Comparison of ENCODE assay signal across 11 mouse cellular contexts in the genomic region with DNA sequence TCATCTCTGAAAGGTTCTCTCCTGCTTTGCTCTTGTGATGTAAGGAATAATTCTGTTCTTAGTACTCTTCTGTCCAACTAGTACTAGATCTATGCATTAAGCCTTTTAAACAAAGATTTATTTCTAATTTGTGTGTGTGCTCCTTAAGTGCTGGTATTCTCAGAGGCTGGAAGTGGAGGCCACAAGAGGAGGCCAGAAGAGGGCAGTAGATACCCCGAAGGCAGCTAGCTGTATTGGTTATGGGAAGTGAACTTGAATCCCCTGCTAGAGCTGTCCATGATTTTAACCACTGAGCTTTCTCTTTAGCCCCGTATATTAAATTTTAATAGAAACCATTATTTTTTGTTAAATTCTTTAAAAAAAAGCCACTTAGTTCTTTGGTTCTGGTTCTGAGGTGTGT. TPM values are rescaled to one million over a fixed set of nuclear protein-coding genes. Genes with fewer than 3 reads are reported as not detected.
A peak's percentile ranks its signal among the peaks of the same experiment; 100 is the strongest.
DNase-seq lines count a peak whose midpoint lies in the region; ATAC-seq and TF ChIP-seq lines count a peak whose summit lies in the region.
"Had no signal": no experiment of that assay in that cellular context is flagged by ENCODE, and none has a peak within 500 bp of the region (broad histone marks: within the 10 kb centered on the region; RNA-seq: fewer than 3 reads in every experiment).

No protein-coding gene starts in this region.

- H3K36me3 ChIP-seq in hindbrain, postnatal 0 days (ENCODE audit: insufficient read depth, low read length) = no peaks in the 10 kb centered on the region
- H3K36me3 ChIP-seq in hindbrain, embryonic 12.5 days = no peaks in the 10 kb centered on the region
- H3K36me3 ChIP-seq in thymus, adult 2 months (ENCODE audit: control insufficient read depth, insufficient read depth, low read length) = no peaks in the 10 kb centered on the region
- H3K36me3 ChIP-seq: embryonic facial prominence, embryonic 12.5 days; heart, embryonic 13.5 days; midbrain, embryonic 13.5 days had no signal

- no peak overlapping the region for H3K4me2 ChIP-seq in hindbrain, postnatal 0 days (ENCODE audit: low read depth, low read length)
- no peak overlapping the region for H3K4me2 ChIP-seq in hindbrain, embryonic 12.5 days (replicated peaks)
- H3K4me2 ChIP-seq: embryonic facial prominence, embryonic 12.5 days; heart, embryonic 13.5 days; midbrain, embryonic 13.5 days had no signal

- H3K27ac ChIP-seq in hindbrain, postnatal 0 days = no peak overlapping the region
- H3K27ac ChIP-seq in hindbrain, embryonic 12.5 days = no peak overlapping the region
- H3K27ac ChIP-seq in thymus, adult 2 months (ENCODE audit: control insufficient read depth, insufficient read depth, low read length) = no peak overlapping the region
- H3K27ac ChIP-seq: embryonic facial prominence, embryonic 12.5 days; heart, embryonic 13.5 days; midbrain, embryonic 13.5 days had no signal

- DNase-seq in hindbrain, postnatal 0 days (ENCODE audit: low spot score) = no peak
- peak; percentile 15 for DNase-seq in thymus, adult 2 months
- DNase-seq in thymus, adult 18-20 months = no peak
- peak; percentile 33 for DNase-seq in thymus, postnatal 4 days
- DNase-seq in left cerebral cortex, adult 18-20 months (ENCODE audit: low spot score in 2 of 2) = no peak
- DNase-seq in urinary bladder, postnatal 4 days (ENCODE audit: low spot score in 2 of 2) = no peak

- H3K4me1 ChIP-seq in hindbrain, postnatal 0 days (ENCODE audit: insufficient read depth, low read length) = 0 out of 2 replicates have a peak, but pooled peaks cover 10% of the 10 kb centered on the region
- peaks cover 19% of the 10 kb centered on the region for H3K4me1 ChIP-seq in hindbrain, embryonic 12.5 days
- H3K4me1 ChIP-seq in thymus, adult 2 months (replicated peaks; ENCODE audit: control insufficient read depth, insufficient read depth, low read length) = peaks cover 5% of the 10 kb centered on the region; the same call in 1 of the 2 replicates

- WGBS in hindbrain, postnatal 0 days = 78% methylated on average over 2 of the region's 2 CpGs
- 79% methylated on average over 2 of the region's 2 CpGs for WGBS in hindbrain, embryonic 12.5 days
- 63% methylated on average over 2 of the region's 2 CpGs for WGBS in thymus, adult 2 months

- H3K9ac ChIP-seq in hindbrain, postnatal 0 days (replicated peaks; ENCODE audit: low read length) = no peak overlapping the region
- H3K9ac ChIP-seq in hindbrain, embryonic 12.5 days = no peak overlapping the region
- H3K9ac ChIP-seq: embryonic facial prominence, embryonic 12.5 days; heart, embryonic 13.5 days; midbrain, embryonic 13.5 days had no signal

- peak; percentile 30 for TF ChIP-seq CTCF in hindbrain, postnatal 0 days (IDR thresholded peaks at IDR 0.05; ENCODE audit: low read depth)
- no peak for TF ChIP-seq CTCF in thymus, adult 2 months (IDR thresholded peaks at IDR 0.05; ENCODE audit: borderline replicate concordance, control insufficient read depth, extremely low read depth, insufficient read depth, low read length, poor library complexity)

- no peak for ATAC-seq in hindbrain, postnatal 0 days
- no peak for ATAC-seq in hindbrain, embryonic 12.5 days (ENCODE audit: low FRiP score)
- ATAC-seq in hematopoietic stem cell, adult 5-6 weeks (replicated peaks in 1 of 2; ENCODE audit: insufficient read depth in 1 of 2, low FRiP score in 2 of 2, low TSS enrichment in 1 of 2, low read depth in 1 of 2, poor library complexity in 2 of 2, severe bottlenecking in 2 of 2) = peak; percentile 50 to 61; a peak in 2 of 4 replicates
- ATAC-seq: midbrain, embryonic 13.5 days had no signal

- no peak overlapping the region for H3K4me3 ChIP-seq in hindbrain, postnatal 0 days (ENCODE audit: low read length)
- H3K4me3 ChIP-seq in hindbrain, embryonic 12.5 days = no peak overlapping the region
- no peak overlapping the region for H3K4me3 ChIP-seq in thymus, adult 2 months (ENCODE audit: control insufficient read depth, insufficient read depth, low read length)
- H3K4me3 ChIP-seq: embryonic facial prominence, embryonic 12.5 days; heart, embryonic 13.5 days; midbrain, embryonic 13.5 days had no signal

- no peaks in the 10 kb centered on the region for H3K27me3 ChIP-seq in hindbrain, postnatal 0 days (ENCODE audit: insufficient read depth, low read length)
- no peaks in the 10 kb centered on the region for H3K27me3 ChIP-seq in hindbrain, embryonic 12.5 days
- H3K27me3 ChIP-seq in thymus, adult 2 months (ENCODE audit: control insufficient read depth, insufficient read depth, low read length) = no peaks in the 10 kb centered on the region
- H3K27me3 ChIP-seq: embryonic facial prominence, embryonic 12.5 days; heart, embryonic 13.5 days; midbrain, embryonic 13.5 days had no signal

- TF ChIP-seq POLR2A in thymus, adult 2 months (IDR thresholded peaks at IDR 0.05; ENCODE audit: control insufficient read depth, extremely low read depth, insufficient read depth, low read length, poor library complexity) = no peak

- H3K9me3 ChIP-seq in hindbrain, postnatal 0 days (ENCODE audit: low read length) = no peaks in the 10 kb centered on the region
- H3K9me3 ChIP-seq in hindbrain, embryonic 12.5 days (replicated peaks) = no peaks in the 10 kb centered on the region
- H3K9me3 ChIP-seq: embryonic facial prominence, embryonic 12.5 days; heart, embryonic 13.5 days; midbrain, embryonic 13.5 days had no signal

RNA-seq across cellular contexts. Expression of a gene that starts 5.8 kb away (rescaled TPM):
- total RNA-seq in hindbrain, postnatal 0 days (2014; rRNA removed) = 14.7 and 16.7 TPM in 2 replicates
- 19.3 and 20.1 TPM in 2 replicates for polyA plus RNA-seq in hindbrain, postnatal 0 days (2015; fragmentation: Nextera tagmentation; extraction: Ambion mirVana)
- polyA plus RNA-seq in hindbrain, embryonic 12.5 days (2016; fragmentation: Nextera tagmentation; extraction: Ambion mirVana) = 19.2 and 20.1 TPM in 2 replicates
- polyA plus RNA-seq in thymus, adult 2 months (2012; rRNA removed) = 11.5 and 17.0 TPM in 2 replicates
- total RNA-seq in hematopoietic stem cell, adult 5-6 weeks (2017) = 25.8 and 29.3 TPM in 2 replicates
- total RNA-seq in left cerebral cortex, adult 18-20 months (2021) = 10 to 100 TPM; 63.8 to 66.3 TPM

RNA-seq across cellular contexts. Expression of a gene that starts 34.3 kb away (rescaled TPM):
- total RNA-seq in hindbrain, postnatal 0 days (2014; rRNA removed) = not detected in 2 replicates
- not detected in 2 replicates for polyA plus RNA-seq in hindbrain, postnatal 0 days (2015; fragmentation: Nextera tagmentation; extraction: Ambion mirVana)
- not detected in 2 replicates for polyA plus RNA-seq in hindbrain, embryonic 12.5 days (2016; fragmentation: Nextera tagmentation; extraction: Ambion mirVana)
- polyA plus RNA-seq in thymus, adult 2 months (2012; rRNA removed) = 0.18 and 0.20 TPM in 2 replicates
- not detected in 2 replicates for total RNA-seq in hematopoietic stem cell, adult 5-6 weeks (2017)
- not detected for total RNA-seq in left cerebral cortex, adult 18-20 months (2021)
- polyA plus RNA-seq: heart, embryonic 13.5 days; midbrain, embryonic 13.5 days had no signal

RNA-seq across cellular contexts. Expression of a gene that starts 41.2 kb away (rescaled TPM):
- total RNA-seq in hindbrain, postnatal 0 days (2014; rRNA removed) = 14.8 and 16.4 TPM in 2 replicates
- polyA plus RNA-seq in hindbrain, postnatal 0 days (2015; fragmentation: Nextera tagmentation; extraction: Ambion mirVana) = 24.7 and 24.9 TPM in 2 replicates
- 30.4 and 32.1 TPM in 2 replicates for polyA plus RNA-seq in hindbrain, embryonic 12.5 days (2016; fragmentation: Nextera tagmentation; extraction: Ambion mirVana)
- 4.7 and 5.3 TPM in 2 replicates for polyA plus RNA-seq in thymus, adult 2 months (2012; rRNA removed)
- 20.1 and 22.1 TPM in 2 replicates for total RNA-seq in hematopoietic stem cell, adult 5-6 weeks (2017)
- 10 to 100 TPM; 40.7 to 41.3 TPM for total RNA-seq in left cerebral cortex, adult 18-20 months (2021)

Comparison
In these comparisons a context has a peak if more than half of its experiments do, and no peak if none do; other contexts are left out.
1. DNase-seq: peak in thymus, adult 2 months (single experiment) and thymus, postnatal 4 days (single experiment); none in hindbrain, postnatal 0 days (single experiment), thymus, adult 18-20 months (0 of 2), left cerebral cortex, adult 18-20 months (0 of 2) and urinary bladder, postnatal 4 days (0 of 2).
2. ATAC-seq: peak in hematopoietic stem cell, adult 5-6 weeks (2 of 2); none in hindbrain, postnatal 0 days (single experiment) and hindbrain, embryonic 12.5 days (single experiment).